Mouse (Mus musculus) heart, embryonic 14.5 days (tissue): ENCODE data around the gene Fryl. TPM values are rescaled to one million over a fixed set of nuclear protein-coding genes. Genes with fewer than 3 reads are reported as not detected.

Source experiments
- ATAC-seq: fragments of 200-750 bp; cut with Nextera tagmentation; 2 replicates; pipeline ENCODE4 v1.8.0; 2017; ENCODE audit warnings: low read depth, moderate TSS enrichment; ENCODE audit not compliant: insufficient number of reproducible peaks, insufficient read depth, low FRiP score
- H3K27ac ChIP-seq, 2 experiments: fragments of 200-500 bp in 1 of 2; fragments of 300-500 bp in 1 of 2; sonication (generic) in 1 of 2; replicated peaks in 1 of 2; 2 replicates each; pipeline ENCODE4 v1.5.1; 2012 to 2014; ENCODE audit warnings: low read depth in 2 of 2, low read length in 2 of 2, control low read depth in 1 of 2, mild to moderate bottlenecking in 1 of 2, mixed read lengths in 1 of 2; ENCODE audit not compliant: control insufficient read depth in 1 of 2, insufficient read depth in 1 of 2
- H3K27me3 ChIP-seq: fragments of 300-500 bp; sonication (generic); 2 replicates; pipeline ENCODE4 v1.6.1; 2014; ENCODE audit warnings: mild to moderate bottlenecking, low read length, control low read depth; ENCODE audit not compliant: control insufficient read depth, insufficient read depth
- H3K36me3 ChIP-seq: fragments of 300-500 bp; sonication (generic); 2 replicates; pipeline ENCODE4 v1.6.1; 2014; ENCODE audit warnings: mild to moderate bottlenecking, control low read depth, low read length, mixed read lengths; ENCODE audit not compliant: control insufficient read depth, insufficient read depth
- H3K4me1 ChIP-seq, 2 experiments: fragments of 200-500 bp in 1 of 2; fragments of 300-500 bp in 1 of 2; sonication (generic) in 1 of 2; 2 replicates each; pipeline ENCODE4 v1.6.1; 2012 to 2014; ENCODE audit warnings: low read length in 2 of 2, control low read depth in 1 of 2, mixed read lengths in 1 of 2; ENCODE audit not compliant: control insufficient read depth in 2 of 2, insufficient read depth in 2 of 2
- H3K4me2 ChIP-seq: fragments of 300-500 bp; sonication (generic); 2 replicates; pipeline ENCODE4 v1.6.1; 2014; ENCODE audit warnings: mild to moderate bottlenecking, low read length
- H3K4me3 ChIP-seq, 2 experiments: fragments of 200-500 bp in 1 of 2; fragments of 300-500 bp in 1 of 2; sonication (generic) in 1 of 2; 2 replicates each; pipeline ENCODE4 v1.5.1; 2012 to 2014; ENCODE audit warnings: low read length in 2 of 2, mild to moderate bottlenecking in 2 of 2, control low read depth in 1 of 2, low read depth in 1 of 2, moderate library complexity in 1 of 2; ENCODE audit not compliant: control insufficient read depth in 1 of 2, insufficient read depth in 1 of 2
- H3K9ac ChIP-seq: fragments of 300-500 bp; sonication (generic); 2 replicates; pipeline ENCODE4 v1.6.1; 2014; ENCODE audit warnings: mild to moderate bottlenecking, low read length
- H3K9me3 ChIP-seq: fragments of 300-500 bp; sonication (generic); 2 replicates; pipeline ENCODE4 v1.6.1; 2016; ENCODE audit warnings: low read length, control low read depth; ENCODE audit not compliant: control insufficient read depth
- WGBS: fragments of 180-500 bp; shearing (Covaris S2); extraction: QIAGEN DNeasy Blood & Tissue Kit; methylation state at CpG from one replicate; pipeline ENCODE4 v1.1.7; 2014; 5-methylcytosine and 5-hydroxymethylcytosine counted together
- polyA plus RNA-seq: library from polyadenylated mRNA; unstranded; fragments of >200 nt; fragmentation: Nextera tagmentation; extraction: Ambion mirVana; gene quantifications from 2 replicates; pipeline ENCODE4 v1.2.1, GENCODE M21; 2014

Fryl gene
- polyA plus RNA-seq, 1 experiment from 2014 or later, result 35.0 TPM

DNA sequence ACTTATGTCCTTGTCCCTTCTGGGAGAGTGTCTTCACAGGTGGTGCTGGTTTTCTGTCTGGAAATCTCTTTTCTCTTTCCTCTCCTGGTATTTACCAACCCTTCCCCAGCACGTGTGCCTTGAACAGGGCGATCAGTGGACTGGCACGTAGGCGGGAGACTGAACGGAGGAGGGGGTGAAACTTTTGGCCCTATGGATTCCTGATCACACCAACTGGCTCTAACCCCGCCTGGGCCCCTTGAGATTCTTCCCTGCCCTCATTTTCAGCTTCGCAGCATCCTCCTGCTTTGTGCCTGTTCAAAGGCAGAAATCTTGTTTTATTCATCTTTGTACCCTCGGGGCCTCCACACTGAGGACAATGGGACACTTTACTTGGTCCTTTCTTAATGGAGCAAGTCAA, 262.0 kb downstream of the Fryl start:
- Histone ChIP-seq H3K36me3 (no peaks in the 10 kb centered on the region), H3K9ac (no peak overlapping the region), H3K27me3 (no peaks in the 10 kb centered on the region), H3K4me2 (no peak overlapping the region), H3K9me3 (no peaks in the 10 kb centered on the region), H3K27ac (no peak overlapping the region), H3K4me1 (peaks cover 3 to 5% of the 10 kb centered on the region in 2 experiments; a peak in 3 of 4 replicates), H3K4me3 (no peak overlapping the region)
- no peak for ATAC-seq
- 77% methylated on average over 8 of the region's 8 CpGs for WGBS

DNA sequence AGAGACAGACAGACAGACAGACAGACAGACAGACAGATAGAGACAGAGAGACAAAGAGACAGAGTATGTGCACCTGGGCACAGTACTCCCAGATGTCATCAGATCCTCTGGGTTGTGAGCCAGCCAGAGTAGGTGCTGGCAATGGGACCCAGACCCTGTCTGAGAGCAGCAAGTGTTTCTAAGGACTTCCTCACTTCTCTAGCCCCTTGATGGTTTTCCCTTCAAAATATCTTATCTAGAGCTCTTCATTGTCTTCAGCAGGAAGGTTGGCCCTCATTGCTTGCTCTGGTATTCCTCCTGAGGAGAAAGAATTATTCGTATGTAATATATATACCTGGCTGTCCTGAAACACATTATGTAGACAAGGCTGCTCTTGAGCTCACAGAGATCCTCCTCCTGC, 263.9 kb downstream of the Fryl start:
- no peak overlapping the region for H3K27ac ChIP-seq
- ATAC-seq, result no peak
- H3K27me3 ChIP-seq, result no peaks in the 10 kb centered on the region
- H3K9me3 ChIP-seq, result no peaks in the 10 kb centered on the region
- no peak overlapping the region for H3K9ac ChIP-seq
- no peak overlapping the region for H3K4me2 ChIP-seq
- peaks cover 3 to 5% of the 10 kb centered on the region in 2 experiments; a peak in 3 of 4 replicates for H3K4me1 ChIP-seq
- H3K36me3 ChIP-seq, result no peaks in the 10 kb centered on the region
- 66% methylated on average over 1 of the region's 1 CpGs for WGBS
- no peak overlapping the region for H3K4me3 ChIP-seq

DNA sequence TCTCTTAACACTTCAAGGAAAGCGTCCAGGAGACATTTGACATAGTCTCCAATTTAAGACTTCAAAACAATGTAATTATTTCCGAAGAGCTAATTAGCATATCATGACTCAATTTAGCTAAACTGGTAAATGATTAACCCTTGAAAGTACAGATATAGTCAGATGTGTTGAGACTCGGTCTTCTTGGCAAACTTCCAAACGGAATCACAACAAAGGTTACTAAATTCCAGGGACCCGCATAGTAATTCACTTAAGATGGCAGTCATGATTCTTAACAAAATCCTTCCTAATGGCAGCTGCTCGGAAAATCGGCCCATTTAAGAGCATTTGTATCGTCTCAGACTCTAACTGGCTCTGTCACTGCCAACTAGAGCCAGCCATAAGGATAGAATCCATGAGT, 266.7 kb downstream of the Fryl start:
- no peak for ATAC-seq
- 64% methylated on average over 8 of the region's 8 CpGs for WGBS
- Histone ChIP-seq H3K9ac (no peak overlapping the region), H3K27ac (no peak overlapping the region), H3K4me2 (no peak overlapping the region), H3K4me3 (no peak overlapping the region), H3K27me3 (no peaks in the 10 kb centered on the region), H3K4me1 (peaks cover 0 to 5% of the 10 kb centered on the region in 2 experiments; a peak in 3 of 4 replicates), H3K9me3 (no peaks in the 10 kb centered on the region), H3K36me3 (no peaks in the 10 kb centered on the region)

DNA sequence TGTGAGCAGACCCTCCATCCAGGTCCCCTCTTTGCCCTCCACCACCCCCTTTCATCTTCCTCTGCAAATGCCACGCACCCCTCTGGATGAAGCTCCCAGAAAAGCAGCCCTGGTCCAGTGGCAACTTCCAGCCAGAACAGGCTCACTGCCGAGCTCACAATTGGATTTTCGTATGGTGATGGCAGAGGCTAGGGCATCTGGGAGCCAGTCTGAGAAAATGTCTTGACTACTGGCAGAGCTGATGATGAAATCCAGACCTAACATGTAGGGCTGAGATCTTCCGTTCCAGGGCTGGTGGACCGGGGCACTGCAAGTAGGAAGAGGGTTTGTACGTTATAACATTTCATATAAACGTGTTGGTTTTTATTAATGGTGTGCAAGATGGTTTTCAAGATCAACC, 268.6 kb downstream of the Fryl start:
- Histone ChIP-seq H3K27ac (no peak overlapping the region), H3K4me2 (no peak overlapping the region), H3K4me1 (peaks cover 0 to 5% of the 10 kb centered on the region in 2 experiments; a peak in 2 of 4 replicates), H3K9ac (no peak overlapping the region), H3K27me3 (no peaks in the 10 kb centered on the region), H3K4me3 (no peak overlapping the region), H3K36me3 (no peaks in the 10 kb centered on the region), H3K9me3 (no peaks in the 10 kb centered on the region)
- WGBS, result 72% methylated on average over 7 of the region's 7 CpGs
- ATAC-seq, result no peak

DNA sequence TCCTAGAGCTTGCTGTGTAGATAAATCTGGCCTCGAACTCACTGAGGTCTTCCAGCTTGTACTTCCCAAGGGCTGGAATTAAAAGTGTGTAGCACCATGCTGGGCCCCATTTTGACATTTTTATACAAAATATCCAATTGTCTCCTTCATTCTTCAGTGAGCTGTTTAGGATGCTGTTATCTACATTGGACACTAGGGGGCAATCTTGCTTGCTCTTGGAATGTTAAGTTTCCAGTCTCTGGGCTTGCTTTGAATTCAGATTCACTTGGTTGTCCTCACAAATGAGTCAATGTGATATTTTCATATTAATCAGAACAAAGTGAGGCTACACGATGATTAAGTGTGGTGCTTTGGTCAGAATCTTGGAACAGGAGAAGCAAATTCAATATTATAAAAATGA, 272.3 kb downstream of the Fryl start:
- H3K9me3 ChIP-seq, result no peaks in the 10 kb centered on the region
- H3K27ac ChIP-seq, result no peak overlapping the region
- WGBS, result 3% methylated on average over 2 of the region's 2 CpGs
- peaks cover 25% of the 10 kb centered on the region for H3K36me3 ChIP-seq
- ATAC-seq, result no peak
- no peak overlapping the region for H3K4me2 ChIP-seq
- no peak overlapping the region for H3K9ac ChIP-seq
- H3K4me3 ChIP-seq, result no peak overlapping the region
- no peaks in the 10 kb centered on the region for H3K4me1 ChIP-seq
- H3K27me3 ChIP-seq, result no peaks in the 10 kb centered on the region

DNA sequence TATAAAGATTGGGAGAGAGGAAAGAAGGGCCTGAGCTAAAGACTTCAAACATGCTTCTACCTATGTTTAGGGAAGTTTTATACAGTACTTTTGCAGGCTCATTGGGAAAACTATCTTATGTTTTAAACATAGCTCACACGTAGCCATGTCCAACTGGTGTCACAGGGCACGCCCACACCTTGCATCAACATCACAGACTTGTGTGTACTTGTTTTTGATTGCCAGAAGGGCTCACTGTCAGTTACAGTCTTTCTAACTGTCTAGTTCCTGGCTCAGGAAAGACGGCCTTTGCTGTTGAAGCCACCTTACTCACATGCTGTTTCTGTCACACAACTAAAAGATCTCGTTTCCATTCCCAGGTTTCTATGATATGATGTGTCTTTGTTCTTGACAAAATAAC, 279.9 kb downstream of the Fryl start:
- peaks cover 82% of the 10 kb centered on the region for H3K36me3 ChIP-seq
- H3K27me3 ChIP-seq, result no peaks in the 10 kb centered on the region
- ATAC-seq, result no peak
- H3K4me1 ChIP-seq, result 0 out of 4 replicates have a peak, but pooled peaks cover 0 to 5% of the 10 kb centered on the region in 2 experiments
- H3K9ac ChIP-seq, result no peak overlapping the region
- no peak overlapping the region for H3K4me2 ChIP-seq
- H3K27ac ChIP-seq, result no peak overlapping the region
- 79% methylated on average over 4 of the region's 4 CpGs for WGBS
- no peaks in the 10 kb centered on the region for H3K9me3 ChIP-seq
- no peak overlapping the region for H3K4me3 ChIP-seq

DNA sequence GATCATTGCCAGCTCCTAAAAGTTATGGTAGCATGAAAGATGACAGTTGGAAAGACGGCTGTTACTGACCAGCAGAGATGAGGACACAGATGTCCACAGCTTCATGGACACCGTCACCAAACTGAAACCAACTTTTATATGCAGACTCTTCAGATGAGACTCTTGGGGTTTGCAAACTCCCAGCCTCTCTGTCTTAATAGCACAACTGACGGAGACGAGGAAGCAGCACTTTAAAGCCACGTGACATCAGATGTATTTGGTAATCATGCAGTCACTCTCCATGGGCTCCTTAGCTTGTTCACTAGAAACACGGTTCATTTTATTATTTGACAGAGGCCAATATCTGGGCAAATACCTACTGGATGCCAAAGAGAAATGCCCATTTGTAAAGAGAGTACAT, 280.4 kb downstream of the Fryl start:
- no peak overlapping the region for H3K4me2 ChIP-seq
- no peaks in the 10 kb centered on the region for H3K27me3 ChIP-seq
- H3K36me3 ChIP-seq, result peaks cover 82% of the 10 kb centered on the region
- H3K9me3 ChIP-seq, result no peaks in the 10 kb centered on the region
- H3K4me1 ChIP-seq, result 0 out of 4 replicates have a peak, but pooled peaks cover 0 to 5% of the 10 kb centered on the region in 2 experiments
- no peak overlapping the region for H3K9ac ChIP-seq
- ATAC-seq, result no peak
- no peak overlapping the region for H3K27ac ChIP-seq
- no peak overlapping the region for H3K4me3 ChIP-seq
- WGBS, result 91% methylated on average over 6 of the region's 6 CpGs

DNA sequence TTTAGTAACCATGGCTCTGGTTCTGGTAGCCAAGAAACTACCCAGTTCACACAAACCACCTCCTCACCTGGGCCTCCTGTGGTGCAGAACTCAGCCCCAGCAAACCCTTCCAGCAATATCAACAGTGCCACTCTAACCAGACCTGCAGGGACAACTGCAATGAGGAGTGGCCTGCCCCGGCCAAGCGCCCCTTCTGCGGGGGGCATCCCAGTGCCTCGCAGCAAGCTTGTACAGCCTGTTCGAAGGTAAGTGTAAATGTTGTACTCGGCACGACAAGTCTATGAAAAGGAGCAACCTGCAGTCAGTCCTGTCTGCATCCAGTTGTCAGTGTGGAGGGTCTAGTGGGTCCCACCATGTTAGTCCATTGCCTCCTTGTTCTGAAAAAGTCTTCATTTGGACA, 281.8 kb downstream of the Fryl start, which contains the start of gene Gm10135:
Gene Gm10135 (minus strand): TSS at position 101 of the 400 bp plus-strand sequence.
- ATAC-seq, result no peak
- H3K27me3 ChIP-seq, result no peaks in the 10 kb centered on the region
- H3K4me2 ChIP-seq, result no peak within 1 kb of the TSS
- H3K4me1 ChIP-seq, result 0 out of 4 replicates have a peak, but pooled peaks cover 0 to 5% of the 10 kb centered on the region in 2 experiments
- H3K27ac ChIP-seq, result no peak within 1 kb of the TSS
- H3K4me3 ChIP-seq, result no peak within 1 kb of the TSS
- no peaks in the 10 kb centered on the region for H3K9me3 ChIP-seq
- no peak within 1 kb of the TSS for H3K9ac ChIP-seq
- 96% methylated on average over 7 of the region's 7 CpGs for WGBS
- peaks cover 77% of the 10 kb centered on the region for H3K36me3 ChIP-seq
